Mouse (Mus musculus) heart, embryonic 13.5 days (tissue): ENCODE data around the gene Prkaa2. TPM values are rescaled to one million over a fixed set of nuclear protein-coding genes. Genes with fewer than 3 reads are reported as not detected.

Experiments used
- ATAC-seq: fragments of 200-750 bp; cut with Nextera tagmentation; 2 replicates; pipeline ENCODE4 v1.8.0; 2017; ENCODE audit warnings: moderate TSS enrichment; ENCODE audit not compliant: insufficient number of reproducible peaks, low FRiP score, low TSS enrichment; ENCODE audit errors: extremely low read depth
- H3K27ac ChIP-seq: fragments of 300-500 bp; sonication (generic); replicated peaks from 2 replicates; pipeline ENCODE4 v1.5.1; 2015; ENCODE audit warnings: moderate library complexity, mild to moderate bottlenecking, inconsistent platforms
- H3K27me3 ChIP-seq: fragments of 300-500 bp; sonication (generic); replicated peaks from 2 replicates; pipeline ENCODE4 v1.6.1; 2015; ENCODE audit warnings: mild to moderate bottlenecking, inconsistent platforms
- H3K36me3 ChIP-seq: fragments of 300-500 bp; sonication (generic); 2 replicates; pipeline ENCODE4 v1.6.1; 2015; ENCODE audit warnings: mild to moderate bottlenecking, inconsistent platforms
- H3K4me1 ChIP-seq: fragments of 300-500 bp; sonication (generic); 2 replicates; pipeline ENCODE4 v1.6.1; 2015; ENCODE audit warnings: inconsistent platforms
- H3K4me2 ChIP-seq: fragments of 300-500 bp; sonication (generic); 2 replicates; pipeline ENCODE4 v1.6.1; 2015; ENCODE audit warnings: inconsistent platforms, mild to moderate bottlenecking, moderate library complexity
- H3K4me3 ChIP-seq: fragments of 300-500 bp; sonication (generic); 2 replicates; pipeline ENCODE4 v1.5.1; 2015; ENCODE audit warnings: moderate library complexity, mild to moderate bottlenecking, inconsistent platforms
- H3K9ac ChIP-seq: fragments of 300-500 bp; sonication (generic); 2 replicates; pipeline ENCODE4 v1.6.1; 2015; ENCODE audit warnings: inconsistent platforms, mild to moderate bottlenecking, moderate library complexity
- H3K9me3 ChIP-seq: fragments of 300-500 bp; sonication (generic); 2 replicates; pipeline ENCODE4 v1.6.1; 2016; ENCODE audit warnings: inconsistent platforms
- WGBS: fragments of 180-500 bp; shearing (Covaris S2); methylation state at CpG from one replicate; pipeline ENCODE4 v1.1.7; 2015; ENCODE audit warnings: mixed read lengths; 5-methylcytosine and 5-hydroxymethylcytosine counted together
- polyA plus RNA-seq: library from polyadenylated mRNA; unstranded; fragments of >200 nt; fragmentation: Nextera tagmentation; extraction: Ambion mirVana; gene quantifications from 2 replicates; pipeline ENCODE4 v1.2.1, GENCODE M21; 2015

Prkaa2 gene
- polyA plus RNA-seq, 1 experiment from 2014 or later: 30.5 TPM

DNA sequence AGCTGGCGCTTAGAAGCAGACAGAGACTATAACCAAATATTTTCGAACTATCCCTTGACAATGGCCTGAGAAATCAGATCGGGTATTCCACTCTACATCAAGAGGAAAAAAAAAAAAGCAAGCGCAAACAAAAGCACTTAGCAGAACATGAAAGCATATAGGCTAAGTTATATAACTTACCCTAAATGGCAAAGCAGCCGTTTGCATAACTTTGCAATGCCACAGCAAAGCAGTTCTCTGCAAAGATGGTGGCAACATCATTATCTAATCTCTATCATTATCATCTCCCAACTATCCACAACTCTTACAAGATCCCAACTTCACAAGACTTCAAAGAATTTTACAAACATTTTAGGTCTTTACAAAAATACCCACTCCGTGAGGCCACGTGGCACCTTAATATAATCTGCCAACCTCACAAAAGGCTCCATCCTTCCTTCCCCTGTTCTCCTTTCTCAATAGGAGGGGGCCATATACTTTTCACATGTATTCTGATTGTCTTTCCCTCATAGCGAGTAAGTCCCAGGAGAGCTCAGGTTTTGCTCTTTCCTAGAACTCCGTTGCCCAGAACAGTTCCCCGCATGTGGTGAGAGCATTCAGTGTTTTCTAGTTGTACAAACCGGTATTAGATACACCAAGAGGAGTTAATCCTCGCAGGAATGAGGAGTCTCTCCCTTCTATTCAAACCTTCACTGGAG is 1.6 kb downstream of the Prkaa2 start:
- ATAC-seq: no peak
- H3K4me1 ChIP-seq: peaks cover 34% of the 10 kb centered on the region
- peak overlapping the region; percentile 86 for H3K4me2 ChIP-seq
- 38% methylated on average over 12 of the region's 12 CpGs for WGBS
- H3K4me3 ChIP-seq: peak overlapping the region; percentile 85
- H3K36me3 ChIP-seq: no peaks in the 10 kb centered on the region
- H3K9ac ChIP-seq: peak overlapping the region; percentile 97
- H3K27ac ChIP-seq: peak overlapping the region; percentile 96
- H3K9me3 ChIP-seq: no peaks in the 10 kb centered on the region
- peaks cover 5% of the 10 kb centered on the region; the same call in 1 of the 2 replicates for H3K27me3 ChIP-seq

DNA sequence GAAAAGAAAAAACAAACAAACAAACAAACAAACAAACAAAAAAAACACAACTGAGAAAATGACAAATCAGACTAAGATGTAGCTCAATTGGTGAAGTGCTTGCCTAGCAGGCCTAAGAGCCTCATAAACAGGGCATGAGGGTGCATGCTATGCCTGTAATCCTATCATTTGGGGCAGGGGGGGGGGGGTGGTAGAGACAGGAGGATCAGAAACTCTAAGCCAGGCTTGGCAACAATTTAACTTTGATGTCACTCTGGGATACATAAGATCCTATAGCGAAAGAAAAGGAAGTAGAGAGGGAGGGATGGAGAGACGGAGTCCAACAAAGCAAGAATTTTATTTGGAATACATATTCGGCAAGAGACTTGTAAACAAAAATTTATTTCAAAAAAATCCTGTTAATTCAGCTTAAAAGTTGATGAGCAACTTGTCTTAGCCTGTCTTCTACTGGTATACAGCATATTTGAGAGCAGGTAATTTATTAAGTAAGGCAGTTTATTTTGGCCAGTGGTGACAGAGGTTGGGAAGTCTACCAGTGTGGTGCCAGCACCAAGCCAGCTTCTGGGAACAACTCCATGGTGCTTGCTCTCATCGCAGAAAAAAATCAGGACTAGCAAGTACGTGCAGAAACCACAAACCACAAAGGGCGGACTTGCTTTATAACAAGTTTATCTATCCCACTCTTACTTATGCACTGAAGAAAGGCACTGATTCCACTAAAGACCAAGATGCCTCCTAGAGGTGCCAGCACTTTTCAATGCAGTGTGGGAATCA is 5.4 kb downstream of the Prkaa2 start:
- ATAC-seq: no peak
- Histone ChIP-seq H3K4me2 (no peak overlapping the region), H3K9me3 (no peaks in the 10 kb centered on the region), H3K27ac (peak overlapping the region; percentile 13), H3K4me3 (no peak overlapping the region), H3K36me3 (no peaks in the 10 kb centered on the region), H3K4me1 (peaks cover 44% of the 10 kb centered on the region), H3K9ac (no peak overlapping the region), H3K27me3 (peaks cover 5% of the 10 kb centered on the region; the same call in 1 of the 2 replicates)
- WGBS: 79% methylated on average over 6 of the region's 6 CpGs

DNA sequence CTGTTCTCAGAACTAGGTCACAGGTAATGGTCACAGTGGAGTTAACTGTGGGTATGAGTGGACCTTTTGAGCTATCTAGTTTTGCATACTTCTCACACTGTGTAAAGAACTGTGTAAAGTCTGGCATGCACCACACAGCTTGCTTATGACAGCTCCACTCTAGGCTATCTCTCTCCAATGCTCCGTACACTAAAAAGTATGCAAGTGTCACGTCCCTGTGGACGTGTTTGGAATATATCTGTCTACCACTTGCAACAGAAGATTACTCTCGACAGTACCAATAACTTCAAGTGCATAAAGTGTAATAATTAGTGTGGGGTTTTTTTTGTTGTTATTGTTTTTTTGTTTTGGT is 8.4 kb downstream of the Prkaa2 start:
- 0 out of 2 replicates have a peak, but pooled peaks cover 3% of the 10 kb centered on the region for H3K36me3 ChIP-seq
- H3K27ac ChIP-seq: peak overlapping the region; percentile 94
- peaks cover 59% of the 10 kb centered on the region for H3K4me1 ChIP-seq
- H3K27me3 ChIP-seq: no peaks in the 10 kb centered on the region
- peak; percentile 81 for ATAC-seq
- no peak overlapping the region for H3K9ac ChIP-seq
- H3K4me2 ChIP-seq: peak overlapping the region; percentile 56
- 0 out of 2 replicates have a peak overlapping the region, but pooled peaks have one; percentile 9 for H3K4me3 ChIP-seq
- no peaks in the 10 kb centered on the region for H3K9me3 ChIP-seq
- 8% methylated on average over 4 of the region's 4 CpGs for WGBS

DNA sequence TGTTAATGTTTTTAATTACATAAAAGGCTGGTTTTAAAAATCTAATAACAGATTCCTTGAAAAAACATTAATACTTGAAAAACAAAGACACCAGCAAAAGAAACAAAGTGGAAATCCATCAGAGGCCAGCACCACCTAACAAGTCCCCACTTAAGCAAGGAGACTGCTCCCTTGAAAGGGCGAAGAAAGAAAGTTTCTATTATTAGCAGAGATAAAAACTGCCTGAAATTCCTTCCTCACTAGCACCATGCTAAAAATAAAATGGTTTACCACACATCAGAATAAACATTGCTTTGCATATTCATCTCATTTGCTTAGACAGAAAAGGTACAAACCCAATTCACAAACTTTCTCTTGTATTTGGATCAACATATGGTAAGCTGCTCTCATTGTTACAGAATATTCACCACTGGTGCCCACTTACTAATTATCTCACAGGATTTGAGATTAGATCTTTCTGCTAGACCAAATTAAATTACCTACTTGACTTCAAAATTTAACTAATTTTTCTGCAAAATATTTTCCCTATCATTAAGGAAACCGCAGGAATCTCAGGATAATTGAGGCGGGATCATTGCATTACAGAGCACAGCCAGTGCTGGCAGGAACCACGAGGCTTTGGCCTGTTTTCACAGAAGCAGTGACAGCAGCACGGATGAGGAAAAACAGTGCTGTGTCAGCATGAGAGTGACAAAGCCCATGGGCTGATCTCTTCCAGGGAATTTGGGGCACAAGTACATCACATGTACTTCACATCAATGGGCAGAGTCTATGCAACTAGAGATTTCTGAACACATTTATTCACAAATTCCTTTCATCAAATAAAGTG is 9.0 kb downstream of the Prkaa2 start:
- Histone ChIP-seq H3K4me1 (peaks cover 60% of the 10 kb centered on the region), H3K4me3 (peak overlapping the region; percentile 9; the same call in 1 of the 2 replicates), H3K27me3 (no peaks in the 10 kb centered on the region), H3K9ac (peak overlapping the region; percentile 2; the same call in 1 of the 2 replicates), H3K4me2 (peak overlapping the region; percentile 56), H3K27ac (peak overlapping the region; percentile 94), H3K36me3 (0 out of 2 replicates have a peak, but pooled peaks cover 3% of the 10 kb centered on the region), H3K9me3 (no peaks in the 10 kb centered on the region)
- 9% methylated on average over 5 of the region's 5 CpGs for WGBS
- peak; percentile 75 for ATAC-seq

DNA sequence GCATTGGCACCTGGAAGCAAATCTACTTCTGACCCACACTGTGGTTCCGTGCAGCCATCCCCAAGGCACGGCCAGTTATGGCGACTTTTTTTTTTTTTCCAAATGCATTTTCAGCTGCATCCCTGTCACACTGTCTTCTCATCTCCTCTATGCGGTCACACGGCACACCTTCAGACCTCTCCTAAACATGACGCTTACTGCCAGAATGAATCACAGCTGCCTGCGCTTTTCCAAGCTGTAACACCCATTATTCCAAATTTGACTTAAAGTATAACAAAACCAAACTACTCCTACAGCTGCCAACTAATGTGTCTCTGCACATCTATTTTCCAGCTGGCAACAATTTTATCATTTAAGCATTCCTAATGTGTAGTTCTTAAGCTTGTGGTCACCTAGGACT is 11.0 kb downstream of the Prkaa2 start:
- H3K4me2 ChIP-seq: no peak overlapping the region
- H3K4me1 ChIP-seq: peaks cover 67% of the 10 kb centered on the region

DNA sequence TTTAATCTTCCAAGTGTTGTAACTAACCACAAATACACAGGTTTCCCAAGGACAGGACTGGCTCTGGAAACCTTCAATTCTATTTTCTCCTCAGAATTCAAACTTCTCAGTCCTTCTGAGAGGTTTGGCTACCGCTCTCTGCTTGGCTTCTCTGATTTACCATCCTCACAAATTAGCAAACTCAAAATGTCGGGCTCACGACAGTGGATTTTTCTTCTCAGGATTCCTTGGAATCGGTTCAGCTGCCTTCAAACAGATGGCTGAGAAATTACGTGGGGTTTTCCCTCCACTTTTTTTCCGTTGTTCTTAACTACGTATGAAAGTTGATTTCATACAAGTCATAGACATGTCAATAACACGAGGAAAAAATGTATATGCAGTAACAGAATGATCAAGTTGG is 11.5 kb downstream of the Prkaa2 start:
- Histone ChIP-seq H3K9ac (no peak overlapping the region), H3K27me3 (no peaks in the 10 kb centered on the region), H3K4me1 (peaks cover 72% of the 10 kb centered on the region), H3K9me3 (no peaks in the 10 kb centered on the region), H3K36me3 (0 out of 2 replicates have a peak, but pooled peaks cover 3% of the 10 kb centered on the region), H3K4me2 (no peak overlapping the region), H3K4me3 (no peak overlapping the region), H3K27ac (no peak overlapping the region; the same call in 1 of the 2 replicates)
- WGBS: 66% methylated on average over 8 of the region's 8 CpGs
- no peak for ATAC-seq

More for the DNA sequence above, 11.0 kb downstream of the Prkaa2 start:
- Histone ChIP-seq H3K9ac (0 out of 2 replicates have a peak overlapping the region, but pooled peaks have one; percentile 28), H3K4me3 (no peak overlapping the region), H3K27me3 (no peaks in the 10 kb centered on the region), H3K27ac (peak overlapping the region; percentile 91), H3K9me3 (no peaks in the 10 kb centered on the region), H3K36me3 (0 out of 2 replicates have a peak, but pooled peaks cover 3% of the 10 kb centered on the region)
- no peak for ATAC-seq
- 82% methylated on average over 7 of the region's 7 CpGs for WGBS

DNA sequence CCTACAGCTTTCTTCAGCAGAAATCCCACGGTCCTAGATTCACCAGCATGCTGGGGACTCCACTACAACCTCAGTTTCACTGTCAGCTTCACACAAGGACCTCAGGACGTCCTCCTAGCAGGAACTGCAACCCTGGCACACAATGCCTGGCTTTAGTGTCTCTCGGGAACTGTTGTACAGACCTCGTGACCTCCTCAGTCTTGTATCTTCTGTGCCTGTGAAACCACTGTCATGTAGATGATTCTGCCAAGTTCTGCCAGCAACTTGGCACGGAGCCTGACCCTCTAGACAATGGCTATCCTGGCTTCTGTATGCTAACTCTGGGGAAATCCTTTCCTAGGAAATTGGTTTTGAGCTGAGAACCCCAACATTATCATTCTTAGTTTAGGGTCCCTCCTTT is 14.4 kb downstream of the Prkaa2 start:
- H3K9ac ChIP-seq: peak overlapping the region; percentile 64

DNA sequence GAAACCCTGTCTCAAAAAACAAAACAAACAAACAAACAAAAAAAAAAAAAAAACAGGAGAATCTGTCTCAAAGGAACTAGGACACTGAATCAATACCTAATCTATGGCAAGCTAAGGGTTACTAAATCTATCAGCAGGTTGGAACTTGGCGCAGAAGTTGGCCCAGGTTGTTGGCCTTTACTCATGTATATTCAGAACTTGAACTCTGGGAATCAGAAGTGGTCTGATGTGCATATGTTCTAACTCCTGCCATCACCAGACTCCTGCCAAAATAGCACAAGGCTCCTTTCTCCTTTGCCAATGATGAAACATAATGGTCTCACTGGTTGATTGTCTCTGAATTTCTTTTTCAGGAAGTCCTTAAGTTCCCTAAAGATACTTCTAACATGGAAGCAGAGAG is 15.7 kb downstream of the Prkaa2 start:
- 79% methylated on average over 1 of the region's 1 CpGs for WGBS
- H3K27ac ChIP-seq: peak overlapping the region; percentile 93
- no peaks in the 10 kb centered on the region for H3K9me3 ChIP-seq
- no peaks in the 10 kb centered on the region for H3K27me3 ChIP-seq
- peaks cover 82% of the 10 kb centered on the region for H3K4me1 ChIP-seq
- H3K36me3 ChIP-seq: 0 out of 2 replicates have a peak, but pooled peaks cover 3% of the 10 kb centered on the region
- H3K4me2 ChIP-seq: 0 out of 2 replicates have a peak overlapping the region, but pooled peaks have one; percentile 10
- H3K9ac ChIP-seq: peak overlapping the region; percentile 24; the same call in 1 of the 2 replicates
- H3K4me3 ChIP-seq: no peak overlapping the region
- no peak for ATAC-seq

More for the DNA sequence above, 14.4 kb downstream of the Prkaa2 start:
- no peak overlapping the region for H3K4me3 ChIP-seq
- H3K4me1 ChIP-seq: peaks cover 81% of the 10 kb centered on the region
- 26% methylated on average over 5 of the region's 5 CpGs for WGBS
- ATAC-seq: no peak
- H3K36me3 ChIP-seq: 0 out of 2 replicates have a peak, but pooled peaks cover 3% of the 10 kb centered on the region
- H3K4me2 ChIP-seq: peak overlapping the region; percentile 44
- H3K9me3 ChIP-seq: no peaks in the 10 kb centered on the region
- H3K27me3 ChIP-seq: no peaks in the 10 kb centered on the region
- H3K27ac ChIP-seq: peak overlapping the region; percentile 93

DNA sequence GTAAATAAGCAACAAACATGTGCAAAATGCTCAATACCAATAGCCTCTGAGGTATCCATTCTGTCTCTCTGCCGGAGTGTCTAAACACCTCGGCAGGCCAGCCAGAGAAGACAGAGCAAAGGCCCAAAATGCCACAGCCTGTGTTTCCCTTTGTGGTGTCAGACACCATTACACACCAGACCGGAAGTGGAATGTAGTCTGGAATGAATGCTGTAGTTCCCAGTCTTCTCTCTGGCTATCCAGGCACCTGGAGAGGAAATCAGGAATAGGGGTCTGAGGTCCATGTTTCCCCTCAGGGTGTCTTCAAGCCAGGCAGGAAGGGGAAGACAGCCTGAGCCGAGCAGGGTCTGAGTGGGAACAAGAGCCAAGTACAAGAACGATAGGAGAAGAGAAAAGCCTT is 19.3 kb downstream of the Prkaa2 start:
- no peak for ATAC-seq
- H3K36me3 ChIP-seq: no peaks in the 10 kb centered on the region
- no peak overlapping the region for H3K4me3 ChIP-seq
- H3K9ac ChIP-seq: no peak overlapping the region
- H3K9me3 ChIP-seq: no peaks in the 10 kb centered on the region
- H3K27ac ChIP-seq: peak overlapping the region; percentile 38
- WGBS: 59% methylated on average over 5 of the region's 5 CpGs
- H3K4me2 ChIP-seq: no peak overlapping the region
- no peaks in the 10 kb centered on the region for H3K27me3 ChIP-seq
- H3K4me1 ChIP-seq: peaks cover 57% of the 10 kb centered on the region

DNA sequence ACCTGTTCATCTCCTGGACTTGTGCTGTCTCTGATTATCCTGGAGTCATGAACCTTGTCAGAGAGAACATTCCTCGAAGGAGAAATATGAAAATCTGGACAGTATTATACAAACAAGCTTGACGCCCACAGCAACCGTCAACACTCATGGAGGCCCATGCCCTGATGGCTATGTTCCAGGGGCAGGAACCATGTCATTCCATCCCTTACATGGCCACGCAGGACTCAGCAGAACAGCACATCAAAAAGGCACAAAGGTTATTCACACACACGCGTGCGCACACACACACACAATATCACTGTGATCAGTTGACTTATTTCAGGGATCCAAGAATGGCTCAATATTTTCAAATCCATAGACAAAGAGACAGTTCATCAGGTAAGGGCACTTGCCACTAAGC is 20.3 kb downstream of the Prkaa2 start:
- 73% methylated on average over 7 of the region's 7 CpGs for WGBS
- no peak overlapping the region for H3K9ac ChIP-seq
- H3K36me3 ChIP-seq: no peaks in the 10 kb centered on the region
- peak overlapping the region; percentile 17 for H3K27ac ChIP-seq
- no peak for ATAC-seq
- no peaks in the 10 kb centered on the region for H3K27me3 ChIP-seq
- no peak overlapping the region for H3K4me2 ChIP-seq
- H3K4me1 ChIP-seq: peaks cover 48% of the 10 kb centered on the region
- no peaks in the 10 kb centered on the region for H3K9me3 ChIP-seq
- no peak overlapping the region for H3K4me3 ChIP-seq

DNA sequence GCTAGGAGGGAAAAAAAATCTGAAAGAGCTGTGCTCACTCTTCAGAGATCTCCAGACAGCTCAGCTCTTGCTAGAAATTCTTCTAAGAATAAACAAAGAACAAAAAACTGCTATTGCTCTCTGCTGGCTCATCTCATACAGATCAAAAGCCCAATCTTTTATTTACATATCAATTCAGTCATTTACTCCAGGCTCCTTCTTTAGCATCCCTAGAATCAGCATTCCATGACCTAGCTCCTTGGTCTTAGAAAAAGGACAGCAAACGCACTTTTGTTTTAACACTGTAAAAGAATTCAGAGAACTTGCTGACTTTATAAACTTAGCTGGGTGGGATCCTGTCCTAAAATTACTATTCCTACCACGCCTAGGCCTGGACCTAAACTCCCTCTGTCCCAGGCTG is 21.0 kb downstream of the Prkaa2 start:
- ATAC-seq: no peak
- Histone ChIP-seq H3K4me2 (no peak overlapping the region), H3K27ac (no peak overlapping the region), H3K27me3 (no peaks in the 10 kb centered on the region), H3K36me3 (no peaks in the 10 kb centered on the region), H3K4me3 (no peak overlapping the region), H3K9ac (no peak overlapping the region), H3K4me1 (peaks cover 45% of the 10 kb centered on the region), H3K9me3 (no peaks in the 10 kb centered on the region)
- WGBS: 81% methylated on average over 2 of the region's 2 CpGs
